Mouse (Mus musculus) liver, adult 2 months (tissue): ENCODE data around the gene Man1c1.

Source experiments
- CTCF ChIP-seq: fragments of 200-500 bp; IDR thresholded peaks from 2 replicates; pipeline ENCODE4 v1.5.1; 2011; ENCODE audit warnings: low read depth, low read length, control low read depth
- POLR2A ChIP-seq: fragments of 200-500 bp; IDR thresholded peaks from 2 replicates; pipeline ENCODE4 v1.6.1; 2011; ENCODE audit warnings: low read length, control low read depth; ENCODE audit not compliant: insufficient read depth; ENCODE audit errors: extremely low read depth

DNA sequence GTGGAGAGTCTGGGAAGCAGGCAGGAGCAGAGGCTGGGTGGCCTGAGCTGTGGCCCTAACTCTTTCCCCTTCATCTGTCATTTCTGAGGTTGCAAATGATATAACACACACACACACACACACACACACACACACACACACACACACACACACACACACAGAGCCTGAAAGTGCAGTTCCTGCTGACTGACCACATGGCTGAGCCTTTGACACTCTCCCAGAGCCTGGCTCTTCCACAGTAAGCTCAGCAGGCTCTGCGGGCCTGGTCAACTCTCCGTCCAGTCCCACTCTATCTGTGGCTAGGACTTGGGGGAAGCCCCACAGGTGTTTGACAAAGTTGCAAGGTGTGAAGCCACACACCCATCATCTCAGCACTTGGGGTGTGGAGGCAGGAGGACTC lies 126.8 kb downstream of the Man1c1 start:
- TF ChIP-seq POLR2A (no peak), CTCF (no peak)
